Mouse (Mus musculus): ENCODE data around the gene Slc35f1. TPM values are rescaled to one million over a fixed set of nuclear protein-coding genes. Genes with fewer than 3 reads are reported as not detected.

Slc35f1 gene
- total and polyA plus RNA-seq, 3 experiments: not detected

GRCm38 (mm10) chr10:52714557-52714956, 24.2 kb downstream of the Slc35f1 start:
- DNase-seq (ENCODE audit: low read depth, low spot score): no peak
- Histone ChIP-seq H3K79me2 (ENCODE audit: control insufficient read depth, insufficient read depth, low read length, poor library complexity) (no peaks in the 10 kb centered on the region), H3K9ac (ENCODE audit: control insufficient read depth, low read depth, low read length, poor library complexity, severe bottlenecking) (no peak overlapping the region), H3K27ac (ENCODE audit: control insufficient read depth, low read depth, low read length) (no peak overlapping the region), H3K4me3 (ENCODE audit: control insufficient read depth in 1 of 2, insufficient read depth in 1 of 2, low read depth in 2 of 2, low read length in 2 of 2) (no peak overlapping the region), H3K27me3 (ENCODE audit: control insufficient read depth in 1 of 2, insufficient read depth in 2 of 2, low read length in 2 of 2) (no peaks in the 10 kb centered on the region), H3K4me1 (ENCODE audit: control insufficient read depth in 1 of 2, insufficient read depth in 2 of 2, low read length in 2 of 2) (no peaks in the 10 kb centered on the region), H3K36me3 (ENCODE audit: control insufficient read depth in 1 of 2, insufficient read depth in 2 of 2, low read length in 2 of 2) (no peaks in the 10 kb centered on the region), H3K9me3 (replicated peaks; ENCODE audit: insufficient read depth, low read length) (no peaks in the 10 kb centered on the region)
- no peak for TF ChIP-seq POLR2A (IDR thresholded peaks at IDR 0.05; ENCODE audit: control insufficient read depth in 1 of 2, insufficient read depth in 1 of 2, low read depth in 1 of 2, low read length in 2 of 2, poor library complexity in 1 of 2)
- no peak for TF ChIP-seq CHD1 (IDR thresholded peaks at IDR 0.05; ENCODE audit: low read depth, low read length)

- H3K79me2 ChIP-seq (ENCODE audit: control insufficient read depth, insufficient read depth, low read length, poor library complexity): no peaks in the 10 kb centered on the region
- H3K9me3 ChIP-seq (replicated peaks; ENCODE audit: insufficient read depth, low read length): no peaks in the 10 kb centered on the region
- no peaks in the 10 kb centered on the region for H3K4me1 ChIP-seq (ENCODE audit: control insufficient read depth in 1 of 2, insufficient read depth in 2 of 2, low read length in 2 of 2)
- TF ChIP-seq USF2 (IDR thresholded peaks at IDR 0.05; ENCODE audit: borderline replicate concordance in 1 of 2, insufficient read depth in 1 of 2, low read depth in 1 of 2, low read length in 2 of 2) (no peak), MYB (IDR thresholded peaks at IDR 0.05; ENCODE audit: low read depth, low read length) (no peak), MAFK (IDR thresholded peaks at IDR 0.05; ENCODE audit: borderline replicate concordance, low read depth, low read length) (no peak), RCOR1 (IDR thresholded peaks at IDR 0.05; ENCODE audit: low read depth, low read length) (no peak), POLR2A (IDR thresholded peaks at IDR 0.05; ENCODE audit: control insufficient read depth in 1 of 2, insufficient read depth in 1 of 2, low read depth in 1 of 2, low read length in 2 of 2, poor library complexity in 1 of 2) (no peak), NELFE (IDR thresholded peaks at IDR 0.05; ENCODE audit: low read depth, low read length) (no peak), TAL1 (IDR thresholded peaks at IDR 0.05; ENCODE audit: low read length) (no peak), UBTF (IDR thresholded peaks at IDR 0.05; ENCODE audit: borderline replicate concordance, insufficient read depth, low read depth, low read length) (no peak)
- H3K9ac ChIP-seq (ENCODE audit: control insufficient read depth, low read depth, low read length, poor library complexity, severe bottlenecking): no peak overlapping the region
- no peak overlapping the region for H3K27ac ChIP-seq (ENCODE audit: control insufficient read depth, low read depth, low read length)
- DNase-seq (ENCODE audit: low read depth, low spot score): no peak
- H3K36me3 ChIP-seq (ENCODE audit: control insufficient read depth in 1 of 2, insufficient read depth in 2 of 2, low read length in 2 of 2): no peaks in the 10 kb centered on the region
- no peaks in the 10 kb centered on the region for H3K27me3 ChIP-seq (ENCODE audit: control insufficient read depth in 1 of 2, insufficient read depth in 2 of 2, low read length in 2 of 2)
- no peak overlapping the region for H3K4me3 ChIP-seq (ENCODE audit: control insufficient read depth in 1 of 2, insufficient read depth in 1 of 2, low read depth in 2 of 2, low read length in 2 of 2)
Observed at GRCm38 (mm10) chr10:52715146-52715545, 24.8 kb downstream of the Slc35f1 start.

GRCm38 (mm10) chr10:52718199-52718917, 28.0 kb downstream of the Slc35f1 start:
- Histone ChIP-seq H3K4me3 (ENCODE audit: control insufficient read depth in 1 of 2, insufficient read depth in 1 of 2, low read depth in 2 of 2, low read length in 2 of 2) (no peak overlapping the region), H3K9ac (ENCODE audit: control insufficient read depth, low read depth, low read length, poor library complexity, severe bottlenecking) (no peak overlapping the region), H3K27me3 (ENCODE audit: control insufficient read depth in 1 of 2, insufficient read depth in 2 of 2, low read length in 2 of 2) (no peaks in the 10 kb centered on the region), H3K4me1 (ENCODE audit: control insufficient read depth in 1 of 2, insufficient read depth in 2 of 2, low read length in 2 of 2) (no peaks in the 10 kb centered on the region), H3K79me2 (ENCODE audit: control insufficient read depth, insufficient read depth, low read length, poor library complexity) (no peaks in the 10 kb centered on the region), H3K9me3 (replicated peaks; ENCODE audit: insufficient read depth, low read length) (no peaks in the 10 kb centered on the region), H3K36me3 (ENCODE audit: control insufficient read depth in 1 of 2, insufficient read depth in 2 of 2, low read length in 2 of 2) (no peaks in the 10 kb centered on the region), H3K27ac (ENCODE audit: control insufficient read depth, low read depth, low read length) (no peak overlapping the region)
- DNase-seq (ENCODE audit: low read depth, low spot score): no peak
- TF ChIP-seq CHD1 (IDR thresholded peaks at IDR 0.05; ENCODE audit: low read depth, low read length) (no peak), MAZ (IDR thresholded peaks at IDR 0.05; ENCODE audit: low read depth, low read length) (no peak), SMC3 (IDR thresholded peaks at IDR 0.05; ENCODE audit: low read depth, low read length) (no peak), TBP (IDR thresholded peaks at IDR 0.05; ENCODE audit: low read depth, low read length) (no peak), BHLHE40 (IDR thresholded peaks at IDR 0.05; ENCODE audit: borderline replicate concordance, low read depth, low read length) (no peak), CHD2 (IDR thresholded peaks at IDR 0.05; ENCODE audit: low read length) (no peak), ZNF384 (IDR thresholded peaks at IDR 0.05; ENCODE audit: low read depth, low read length) (no peak), ZMIZ1 (IDR thresholded peaks at IDR 0.05; ENCODE audit: low read depth, low read length) (no peak), ZC3H11A (IDR thresholded peaks at IDR 0.05; ENCODE audit: low read depth, low read length) (no peak), JUND (IDR thresholded peaks at IDR 0.05; ENCODE audit: low read depth, low read length) (no peak), KAT2A (conservative IDR thresholded peaks at IDR 0.05; ENCODE audit: low read depth, low read length) (no peak), POLR2AphosphoS2 (IDR thresholded peaks at IDR 0.05; ENCODE audit: low read length) (no peak), POLR2AphosphoS5 (IDR thresholded peaks at IDR 0.05; ENCODE audit: borderline replicate concordance, low read depth, low read length) (no peak), CTCF (IDR thresholded peaks at IDR 0.05 in 2 of 3, conservative IDR thresholded peaks at IDR 0.05 in 1 of 3; ENCODE audit: control insufficient read depth in 1 of 3, insufficient read depth in 1 of 3, low read depth in 2 of 3, low read length in 3 of 3, poor library complexity in 1 of 3, severe bottlenecking in 1 of 3) (no peak), MXI1 (IDR thresholded peaks at IDR 0.05; ENCODE audit: low read depth, low read length) (no peak), USF2 (IDR thresholded peaks at IDR 0.05; ENCODE audit: borderline replicate concordance in 1 of 2, insufficient read depth in 1 of 2, low read depth in 1 of 2, low read length in 2 of 2) (no peak), ETS1 (IDR thresholded peaks at IDR 0.05; ENCODE audit: low read depth, low read length) (no peak), SIN3A (IDR thresholded peaks at IDR 0.05; ENCODE audit: low read length) (no peak)

Measured in MEL (cell line).